Mouse (Mus musculus): ENCODE data around the gene Ddt.
A peak's percentile ranks its signal among the peaks of the same experiment; 100 is the strongest.
"Not testable (repeated sequence)": the region's sequence is repeated elsewhere in the genome, so short reads cannot be mapped to it uniquely, and the experiment has no call there.

The Ddt gene

DNA sequence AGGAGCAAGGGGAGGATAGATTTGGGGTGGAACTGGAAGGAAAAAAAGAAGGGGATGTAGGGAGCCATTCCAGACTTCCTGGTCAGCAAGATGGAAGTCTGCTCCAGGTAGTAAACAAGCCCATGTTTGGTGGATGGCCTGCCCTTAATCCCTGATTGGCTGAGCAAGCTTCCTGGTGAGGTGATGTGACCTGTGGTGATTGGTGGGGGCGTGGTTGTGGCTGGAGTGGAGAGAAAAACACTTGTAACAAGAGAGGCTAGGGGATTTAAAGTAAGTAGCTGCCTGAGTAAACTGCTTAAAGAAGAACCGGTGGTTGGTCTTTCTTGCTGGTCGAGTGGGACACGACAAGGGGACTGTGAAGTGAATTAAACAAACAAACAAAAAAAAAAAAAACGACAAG, 5.5 kb downstream of the Ddt start:
- DNase-seq = not testable (repeated sequence)

DNA sequence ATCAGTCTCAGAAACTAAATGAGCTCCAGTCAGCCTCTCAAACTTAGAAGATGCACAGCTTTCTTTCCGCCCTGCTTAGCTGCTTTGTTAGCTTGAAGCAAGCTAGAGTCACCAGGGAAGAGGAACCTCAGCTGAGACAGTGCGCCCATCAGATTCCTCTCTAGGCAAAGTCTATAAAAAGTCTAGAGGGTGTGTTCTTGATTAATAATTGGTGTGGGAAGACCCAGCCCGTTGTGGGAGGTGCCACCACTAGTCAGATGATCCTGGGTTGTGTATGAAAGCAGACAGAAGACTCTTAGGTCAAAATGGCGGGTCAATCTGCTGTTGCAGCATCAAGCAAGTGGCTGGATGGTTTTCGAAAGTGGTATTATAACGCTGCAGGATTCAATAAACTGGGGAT, 6.4 kb downstream of the Ddt start:
- no peak for DNase-seq

DNA sequence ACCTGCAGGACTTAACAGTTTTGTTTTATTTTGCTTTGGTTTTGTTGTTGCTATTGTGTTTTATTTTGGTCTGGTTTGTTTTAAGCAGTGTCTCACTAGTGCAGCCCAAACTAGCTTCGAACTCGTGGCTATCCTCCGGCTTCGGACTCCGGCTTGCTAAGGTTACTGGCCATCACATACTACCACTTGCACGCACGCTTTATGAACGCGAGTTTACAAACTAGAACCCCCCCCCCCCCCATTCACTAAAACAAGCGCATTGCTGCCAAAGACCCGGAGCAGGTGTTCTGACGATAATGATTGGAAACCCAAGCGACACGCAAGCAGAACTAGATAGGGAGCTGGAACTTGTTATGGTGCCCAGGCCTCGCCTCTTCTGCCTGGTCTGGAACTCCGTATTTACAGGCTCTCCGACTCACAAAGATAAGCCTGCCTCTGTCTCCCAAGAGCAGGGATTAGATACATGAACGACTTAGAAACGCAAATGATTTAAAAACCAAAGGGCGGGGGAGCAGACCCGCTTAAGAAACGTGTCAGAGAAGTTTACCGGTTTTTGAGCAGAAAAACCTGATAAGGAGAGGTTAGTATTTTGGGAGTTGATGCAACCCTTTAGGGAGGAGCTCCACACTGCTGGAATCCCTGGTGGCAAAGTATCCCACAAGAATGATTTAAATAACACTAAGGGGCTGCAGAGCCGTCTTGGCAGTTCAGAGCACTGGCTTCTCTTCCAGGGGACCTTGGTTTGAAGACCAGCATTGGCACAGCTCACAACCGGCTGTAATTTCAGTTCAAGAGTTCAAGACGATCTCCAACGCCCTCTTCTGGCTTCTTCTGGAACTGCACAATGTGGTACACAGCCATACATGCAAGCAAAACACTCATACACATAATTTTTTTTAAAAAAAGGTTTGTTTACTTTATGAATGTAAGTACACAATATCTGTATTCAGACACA, 8.4 kb downstream of the Ddt start:
- peak; percentile 27 to 65 for DNase-seq

DNA sequence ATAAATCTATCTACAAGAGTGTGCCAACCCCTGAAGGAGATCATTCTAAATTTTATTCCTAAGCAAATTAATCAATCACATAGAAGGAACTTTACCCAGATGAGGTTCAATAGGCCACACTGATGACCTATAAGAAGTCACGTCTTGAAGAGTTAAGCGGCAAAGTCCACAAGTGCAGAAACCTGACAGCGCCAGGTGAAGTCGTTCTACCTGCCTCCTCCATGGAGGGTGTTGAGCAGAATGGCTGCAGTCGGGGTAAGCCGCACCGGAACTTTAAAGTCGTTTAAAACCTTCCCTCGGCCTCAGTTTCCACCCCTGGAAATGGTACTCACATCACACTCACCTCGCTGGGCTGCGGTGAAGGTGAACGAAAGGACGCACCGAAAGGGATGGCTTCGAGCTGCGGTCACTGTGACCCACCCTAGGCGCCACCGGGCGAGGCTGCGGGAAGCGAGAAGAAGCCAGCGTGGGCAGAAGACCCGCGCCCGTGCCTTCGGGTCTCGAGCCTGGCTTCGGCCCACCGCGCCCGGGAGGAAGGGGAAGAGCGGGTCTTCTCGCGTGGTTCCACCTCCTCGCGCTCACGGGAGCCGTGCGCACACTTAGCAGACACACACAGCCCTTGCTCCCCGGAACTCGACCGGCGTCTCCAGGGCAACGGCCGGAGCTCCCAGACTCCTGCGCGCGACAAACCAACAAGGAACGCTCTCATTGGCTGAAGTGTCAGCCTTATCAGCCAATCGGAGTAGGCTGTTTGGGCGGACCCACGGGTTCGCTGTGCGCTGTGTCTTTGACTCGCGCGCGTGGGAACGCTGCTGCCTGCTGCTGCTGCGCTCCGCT, 9.3 kb downstream of the Ddt start, which contains the start of gene Cabin1:
TSS of gene Cabin1 (minus strand) at position 660 of the 837 bp plus-strand sequence.
- DNase-seq = peak; percentile 92 to 93

DNA sequence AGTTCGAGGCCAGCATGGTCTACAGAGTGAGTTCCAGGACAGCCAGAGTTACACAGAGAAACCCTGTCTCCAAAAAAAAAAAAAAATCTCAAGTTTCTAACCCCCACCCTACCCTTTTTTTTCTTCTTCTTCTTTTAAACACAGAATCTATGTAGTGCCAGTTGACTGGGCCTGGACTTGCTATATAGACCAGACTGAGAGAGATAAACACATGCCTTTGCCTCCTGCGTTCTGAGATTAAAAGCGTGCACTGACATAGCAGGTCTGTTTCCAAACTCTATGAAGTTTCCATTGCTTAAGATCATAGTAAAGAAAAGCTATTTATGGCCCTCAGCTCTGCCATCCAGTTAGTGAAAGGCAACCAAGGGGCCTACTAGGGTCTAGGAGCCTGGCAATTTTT, 10.8 kb downstream of the Ddt start:
- no peak for DNase-seq

DNA sequence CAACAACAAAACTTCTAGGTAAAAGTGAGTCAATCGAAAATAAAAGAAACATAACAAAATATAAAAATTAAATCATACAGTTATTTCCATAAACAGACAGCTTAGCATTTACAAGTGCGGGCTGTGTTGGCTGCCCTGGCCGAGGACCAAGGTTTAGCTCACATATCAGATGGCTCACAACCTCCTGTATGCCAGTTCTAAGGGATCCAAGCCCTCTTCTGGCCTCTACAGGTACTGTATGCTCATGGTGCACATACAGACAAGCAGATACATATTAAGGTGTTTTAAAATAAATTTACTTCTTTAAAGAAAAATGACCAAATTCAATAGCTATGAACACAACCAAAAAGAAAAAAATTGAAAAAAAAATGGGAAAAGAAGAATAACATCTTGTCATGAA, 12.9 kb downstream of the Ddt start:
- DNase-seq = no peak

DNA sequence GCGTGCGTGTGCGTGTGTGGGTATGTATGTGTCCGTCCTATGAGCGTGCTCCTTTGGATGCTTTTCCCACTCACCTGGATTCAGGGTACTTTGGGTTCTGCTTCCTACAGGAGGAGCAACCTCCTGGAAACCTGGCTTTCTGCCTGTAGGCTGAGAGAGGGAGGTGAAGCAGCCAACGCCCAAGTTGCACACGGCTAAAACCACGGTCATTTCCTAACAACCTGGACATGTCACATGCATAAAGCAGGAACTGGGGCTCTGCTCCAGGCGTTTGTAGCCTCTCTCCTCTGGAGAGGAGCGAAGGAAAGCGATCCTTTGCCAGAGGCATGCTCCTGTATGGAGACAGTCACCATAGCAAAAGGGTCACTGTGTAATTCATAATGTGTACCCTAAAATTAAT, 16.5 kb downstream of the Ddt start:
- no peak for DNase-seq

DNA sequence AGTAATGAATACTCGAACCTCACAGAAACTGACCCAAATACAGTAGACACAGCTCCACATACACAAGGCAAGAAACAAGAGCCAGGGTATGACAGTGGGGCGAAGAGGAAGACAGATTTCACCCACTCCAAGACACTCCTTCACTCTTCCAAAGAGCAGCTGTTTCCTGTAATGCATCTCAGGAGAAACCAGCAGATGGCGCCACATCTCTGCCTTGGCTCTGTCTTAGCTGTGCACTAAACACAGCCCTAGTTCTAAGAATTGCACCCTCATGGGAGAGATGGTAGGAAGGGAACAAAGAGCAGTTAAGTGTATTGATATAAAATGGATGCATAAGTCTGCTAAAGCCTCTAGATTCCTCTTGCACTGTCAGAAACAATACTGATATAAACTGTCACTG, 29.2 kb downstream of the Ddt start:
- peak; percentile 40 to 77 for DNase-seq

DNA sequence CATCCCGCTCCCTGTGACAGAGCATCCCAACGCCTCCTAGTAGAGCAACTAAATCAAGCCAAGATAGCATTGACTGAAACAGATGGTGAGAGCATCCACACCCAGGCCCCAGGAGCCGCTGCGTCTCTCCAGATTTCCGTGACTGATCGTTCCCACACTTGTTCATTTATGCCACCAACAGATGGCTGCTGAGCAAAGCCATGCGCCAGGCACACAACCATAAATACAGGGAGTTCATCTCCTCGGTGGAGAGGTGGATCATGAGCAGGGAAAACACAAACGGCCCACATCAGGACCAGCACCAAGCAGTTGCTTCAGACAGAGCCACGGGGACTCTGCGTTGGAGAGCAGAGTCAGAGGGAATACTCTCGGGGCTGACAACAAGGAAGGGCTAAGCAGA, 29.8 kb downstream of the Ddt start:
- DNase-seq = no peak

DNA sequence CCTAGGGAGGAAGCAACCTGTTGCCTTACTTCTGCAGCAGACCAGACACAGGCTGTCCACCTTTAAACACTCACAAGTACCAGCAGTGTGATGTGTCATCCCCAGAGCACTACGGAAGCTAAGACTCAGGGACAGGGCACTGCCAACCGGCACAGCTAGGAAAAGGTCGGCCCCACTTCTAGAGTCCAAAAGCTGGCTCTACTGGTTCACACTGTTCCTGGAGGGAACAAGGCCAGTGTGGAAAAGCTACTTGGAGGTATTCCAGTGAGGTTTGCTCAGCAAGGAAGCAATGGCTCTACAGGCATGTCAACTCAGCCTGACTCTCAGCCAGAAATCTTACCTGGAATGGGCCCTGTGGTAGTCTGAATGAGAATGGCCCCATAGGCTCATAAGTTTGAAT, 32.3 kb downstream of the Ddt start:
- no peak for DNase-seq

DNA sequence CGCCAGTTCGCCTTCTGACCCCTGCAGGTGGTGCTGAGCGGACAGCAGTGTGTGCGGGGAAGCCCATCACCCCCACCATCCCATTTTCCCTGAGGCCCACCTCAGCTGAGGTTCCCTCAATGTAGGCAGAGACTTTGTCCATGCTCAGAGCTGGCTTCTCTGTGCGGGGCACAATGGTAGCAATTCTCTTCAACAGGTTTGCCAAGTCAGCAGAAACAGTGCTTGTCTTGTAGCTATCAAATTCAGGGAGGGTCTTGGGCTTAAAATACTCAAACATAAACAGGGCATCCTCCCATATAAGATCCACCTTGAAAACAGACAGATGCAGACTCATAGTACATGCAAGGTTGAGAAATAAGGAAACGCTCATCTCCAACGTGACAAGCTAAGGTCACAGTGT, 47.8 kb downstream of the Ddt start:
- DNase-seq = no peak
